Comparison of ENCODE assay signal across 8 mouse cellular contexts in genomic region chr9:121277118-121278060, GRCm38 (mm10). TPM values are rescaled to one million over a fixed set of nuclear protein-coding genes. Genes with fewer than 3 reads are reported as not detected.
DNase-seq lines count a peak whose midpoint lies in the region; ATAC-seq and TF ChIP-seq lines count a peak whose summit lies in the region.

Gene Ulk4 (minus strand): TSS chr9:121277197.

- H3ac ChIP-seq in myocyte (ENCODE audit: control insufficient read depth, insufficient read length): peak within 1 kb of the TSS; percentile 17

- H3K36me3 ChIP-seq in heart, embryonic 11.5 days (ENCODE audit: control insufficient read depth, insufficient read depth, low read length): no peaks in the 10 kb centered on the region
- no peaks in the 10 kb centered on the region for H3K36me3 ChIP-seq in kidney, embryonic 16.5 days (ENCODE audit: insufficient read depth, low read length)
- no peaks in the 10 kb centered on the region for H3K36me3 ChIP-seq in liver, adult 2 months (ENCODE audit: control insufficient read depth, insufficient read depth, low read length)
- H3K36me3 ChIP-seq in myocyte (ENCODE audit: control insufficient read depth, insufficient read depth): no peaks in the 10 kb centered on the region
- H3K36me3 ChIP-seq in splenic B cell, adult 2 months (ENCODE audit: control insufficient read depth, insufficient read depth, low read length, poor library complexity, severe bottlenecking): no peaks in the 10 kb centered on the region

- ATAC-seq in erythroblast, adult 5-6 weeks (replicated peaks; ENCODE audit: low FRiP score, poor library complexity, severe bottlenecking): peak; percentile 97
- ATAC-seq in heart, embryonic 11.5 days (replicated peaks; ENCODE audit: insufficient number of reproducible peaks, low FRiP score, low TSS enrichment): peak; percentile 95
- peak; percentile 98 for ATAC-seq in kidney, embryonic 16.5 days (ENCODE audit: low FRiP score, low TSS enrichment)

- TF ChIP-seq POLR2A in liver, adult 2 months (IDR thresholded peaks at IDR 0.05; ENCODE audit: extremely low read depth, insufficient read depth, low read length): no peak
- peak; percentile 69 for TF ChIP-seq POLR2A in myocyte (IDR thresholded peaks at IDR 0.05; ENCODE audit: insufficient read length, low read depth)

- H3K79me2 ChIP-seq in liver, adult 2 months (ENCODE audit: control insufficient read depth, insufficient read depth, low read length): no peaks in the 10 kb centered on the region
- no peaks in the 10 kb centered on the region for H3K79me2 ChIP-seq in myocyte (ENCODE audit: control insufficient read depth, insufficient read depth)

- H3K9ac ChIP-seq in heart, embryonic 11.5 days (ENCODE audit: low read depth, low read length): peak within 1 kb of the TSS; percentile 83
- peak within 1 kb of the TSS; percentile 78 for H3K9ac ChIP-seq in kidney, embryonic 16.5 days (replicated peaks; ENCODE audit: low read length)
- H3K9ac ChIP-seq in liver, adult 2 months (ENCODE audit: low read depth, low read length): peak within 1 kb of the TSS; percentile 54

- peak within 1 kb of the TSS; percentile 77 for H3K4me3 ChIP-seq in heart, embryonic 11.5 days (ENCODE audit: low read depth, low read length)
- peak within 1 kb of the TSS; percentile 68 for H3K4me3 ChIP-seq in kidney, embryonic 16.5 days (ENCODE audit: low read length)
- H3K4me3 ChIP-seq in liver, adult 2 months (ENCODE audit: insufficient read depth, low read depth, low read length): peak within 1 kb of the TSS; percentile 62
- H3K4me3 ChIP-seq in myocyte: peak within 1 kb of the TSS; percentile 41

- no peaks in the 10 kb centered on the region for H3K27me3 ChIP-seq in heart, embryonic 11.5 days (ENCODE audit: control insufficient read depth, insufficient read depth, low read length)
- no peaks in the 10 kb centered on the region for H3K27me3 ChIP-seq in kidney, embryonic 16.5 days (ENCODE audit: insufficient read depth, low read length)
- no peaks in the 10 kb centered on the region for H3K27me3 ChIP-seq in liver, adult 2 months (ENCODE audit: control insufficient read depth, insufficient read depth, low read length)
- no peaks in the 10 kb centered on the region for H3K27me3 ChIP-seq in myocyte (ENCODE audit: control insufficient read depth, insufficient read depth, insufficient read length)
- H3K27me3 ChIP-seq in splenic B cell, adult 2 months (ENCODE audit: control insufficient read depth, insufficient read depth, low read length, poor library complexity, severe bottlenecking): no peaks in the 10 kb centered on the region

- no peaks in the 10 kb centered on the region for H3K9me3 ChIP-seq in heart, embryonic 11.5 days (replicated peaks; ENCODE audit: control insufficient read depth, low read length)
- peaks cover 6% of the 10 kb centered on the region for H3K9me3 ChIP-seq in kidney, embryonic 16.5 days (ENCODE audit: low read length)

- 0 out of 2 replicates have a peak, but pooled peaks cover 3% of the 10 kb centered on the region for H3K4me1 ChIP-seq in heart, embryonic 11.5 days (ENCODE audit: control insufficient read depth, insufficient read depth, low read length)
- H3K4me1 ChIP-seq in kidney, embryonic 16.5 days (ENCODE audit: insufficient read depth, low read length): 0 out of 2 replicates have a peak, but pooled peaks cover 10% of the 10 kb centered on the region
- peaks cover 2% of the 10 kb centered on the region for H3K4me1 ChIP-seq in liver, adult 2 months (ENCODE audit: control insufficient read depth, insufficient read depth, low read length)

- WGBS in heart, embryonic 11.5 days (ENCODE audit: insufficient replicate concordance): under 1% methylated on average over 59 of the region's 59 CpGs
- WGBS in kidney, embryonic 16.5 days: under 1% methylated on average over 58 of the region's 59 CpGs
- WGBS in liver, adult 2 months: under 1% methylated on average over 59 of the region's 59 CpGs

- TF ChIP-seq CTCF in liver, adult 2 months (IDR thresholded peaks at IDR 0.05; ENCODE audit: low read depth, low read length): no peak

- H3K4me2 ChIP-seq in heart, embryonic 11.5 days: peak within 1 kb of the TSS; percentile 91
- H3K4me2 ChIP-seq in kidney, embryonic 16.5 days (replicated peaks; ENCODE audit: low read depth, low read length): peak within 1 kb of the TSS; percentile 76
- H3K4me2 ChIP-seq in myocyte (ENCODE audit: low read depth): peak within 1 kb of the TSS; percentile 73

- peak within 1 kb of the TSS; percentile 75 for H3K27ac ChIP-seq in heart, embryonic 11.5 days (ENCODE audit: low read depth, low read length)
- peak within 1 kb of the TSS; percentile 86 for H3K27ac ChIP-seq in kidney, embryonic 16.5 days (ENCODE audit: low read length)
- peak within 1 kb of the TSS; percentile 30; the same call in 1 of the 2 replicates for H3K27ac ChIP-seq in liver, adult 2 months (replicated peaks; ENCODE audit: insufficient read depth, low read depth, low read length)

- peak; percentile 86 to 90 for DNase-seq in B cell, adult 2 months
- peak; percentile 97 for DNase-seq in brain, adult 2 months (ENCODE audit: low read depth, low spot score)
- peak; percentile 80 for DNase-seq in liver, adult 2 months (ENCODE audit: extremely low read depth, low read depth, low spot score)
- peak; percentile 92 for DNase-seq in splenic B cell, adult 2 months (ENCODE audit: low read depth, low spot score)

TF ChIP-seq in myocyte, 11 proteins besides CTCF, POLR2A, EP300 and RAD21:
- no peak for TF ChIP-seq TCF12 (IDR thresholded peaks at IDR 0.05; ENCODE audit: insufficient read depth, poor library complexity, severe bottlenecking)
- TF ChIP-seq USF1 (IDR thresholded peaks at IDR 0.05; ENCODE audit: low read depth): no peak
- TF ChIP-seq MYOD1 (IDR thresholded peaks at IDR 0.05; ENCODE audit: control insufficient read depth in 1 of 3, insufficient read length in 2 of 3, low read depth in 2 of 3): no peak
- peak; percentile 97 for TF ChIP-seq POLR2AphosphoS2 (IDR thresholded peaks at IDR 0.05; ENCODE audit: insufficient read length, low read depth)
- no peak for TF ChIP-seq TCF3 (IDR thresholded peaks at IDR 0.05; ENCODE audit: insufficient read length, low read depth)
- no peak for TF ChIP-seq CEBPB (IDR thresholded peaks at IDR 0.05; ENCODE audit: insufficient read depth, poor library complexity, severe bottlenecking)
- peak; percentile 30 for TF ChIP-seq SRF (IDR thresholded peaks at IDR 0.05; ENCODE audit: control insufficient read depth, insufficient read length, low read depth)
- TF ChIP-seq MAX (IDR thresholded peaks at IDR 0.05; ENCODE audit: low read depth): no peak
- no peak for TF ChIP-seq E2F4 (IDR thresholded peaks at IDR 0.05; ENCODE audit: insufficient read depth)

RNA-seq across cellular contexts. Expression of gene Ulk4, which starts in this region (rescaled TPM):
- total RNA-seq in erythroblast, adult 5-6 weeks (2015; ENCODE audit: low replicate concordance): not detected in 2 replicates
- total RNA-seq in erythroblast, adult 5-6 weeks (2017; ENCODE audit: low replicate concordance): 0.34 and 3.9 TPM in 2 replicates
- polyA plus RNA-seq in heart, embryonic 11.5 days (2014; fragmentation: Nextera tagmentation; extraction: Ambion mirVana): 101 and 106 TPM in 2 replicates
- 144 and 148 TPM in 2 replicates for polyA plus RNA-seq in kidney, embryonic 16.5 days (2015; fragmentation: Nextera tagmentation; extraction: Ambion mirVana)
- total RNA-seq in liver, adult 2 months (2014; rRNA removed): under 0.01 and 0.20 TPM in 2 replicates
- 0.07 and 0.24 TPM in 2 replicates for polyA plus RNA-seq in liver, adult 2 months (2012; rRNA removed)
- polyA plus RNA-seq in myocyte (2012; fragmentation: generic; extraction: Trizol): 0.85 TPM

Comparison
In these comparisons a context has a peak if more than half of its experiments do, and no peak if none do; other contexts are left out.
1. Peak in every context shown above with its lines: DNase-seq, ATAC-seq, H3K4me3 ChIP-seq and H3K27ac ChIP-seq.
2. RNA of gene Ulk4 (polyA plus RNA-seq): 144 to 148 TPM in kidney, embryonic 16.5 days and 101 to 106 TPM in heart, embryonic 11.5 days; 0.85 TPM in myocyte (single experiment) and 0.07 to 0.24 TPM in liver, adult 2 months; every median in the first group is over 10 times any median in the second.
3. Peak in DNase-seq, H3K4me3 ChIP-seq, H3K27ac ChIP-seq and H3K9ac ChIP-seq in liver, adult 2 months; RNA of the gene not detected or under 1 TPM.
4. H3K27ac ChIP-seq: peak in every context shown above with its lines; median percentile 86 in kidney, embryonic 16.5 days; 75 in heart, embryonic 11.5 days; 30 in liver, adult 2 months.